Mouse (Mus musculus): ENCODE measurements at regions not wholly inside any gene's neighbourhood (a gene's known extent, or its start where the extent isn't known, plus 50 kb on each side); places are given as distances from the start of the nearest gene placed in this dataset.

DNA sequence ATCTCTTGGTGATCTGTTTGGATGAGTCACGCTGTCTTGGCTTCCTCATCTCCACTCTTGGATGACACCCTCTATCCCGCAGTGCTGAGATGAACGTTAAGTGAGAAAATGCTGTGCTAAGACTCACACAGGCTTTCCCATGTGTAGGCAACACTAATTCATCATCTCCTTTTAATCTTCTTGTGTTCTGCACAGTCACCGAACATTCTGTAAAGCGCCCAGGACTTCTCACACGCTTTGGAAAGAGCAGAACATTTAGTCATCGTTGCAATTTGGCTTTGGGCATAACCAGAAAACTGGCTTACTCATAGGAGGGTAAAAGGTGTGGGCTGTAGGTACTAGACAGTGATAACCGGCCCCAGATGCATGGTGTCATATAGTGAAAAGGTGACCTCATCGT, 94.9 kb downstream of the Plppr4 start:
- WGBS: 95% methylated on average over 9 of the region's 9 CpGs
- Histone ChIP-seq H3K27me3 (replicated peaks; ENCODE audit: control insufficient read depth, insufficient read depth, low read length) (no peaks in the 10 kb centered on the region), H3K4me1 (ENCODE audit: control insufficient read depth, insufficient read depth, low read depth, low read length) (no peaks in the 10 kb centered on the region), H3K27ac (ENCODE audit: low read depth, low read length) (no peak overlapping the region), H3K9ac (ENCODE audit: low read depth, low read length) (no peak overlapping the region), H3K36me3 (ENCODE audit: control insufficient read depth, insufficient read depth, low read length) (no peaks in the 10 kb centered on the region), H3K9me3 (ENCODE audit: control insufficient read depth, low read length) (no peaks in the 10 kb centered on the region), H3K4me2 (ENCODE audit: low read length) (no peak overlapping the region), H3K4me3 (ENCODE audit: low read length) (no peak overlapping the region)
- ATAC-seq: no peak

GRCm38 (mm10) chr3:117247833-117248232, 112.8 kb downstream of the Plppr4 start:
- Histone ChIP-seq H3K36me3 (ENCODE audit: control insufficient read depth, insufficient read depth, low read length) (no peaks in the 10 kb centered on the region), H3K4me3 (ENCODE audit: low read length) (no peak overlapping the region), H3K27me3 (replicated peaks; ENCODE audit: control insufficient read depth, insufficient read depth, low read length) (no peaks in the 10 kb centered on the region), H3K4me1 (ENCODE audit: control insufficient read depth, insufficient read depth, low read depth, low read length) (no peaks in the 10 kb centered on the region), H3K4me2 (ENCODE audit: low read length) (no peak overlapping the region), H3K27ac (ENCODE audit: low read depth, low read length) (no peak overlapping the region), H3K9ac (ENCODE audit: low read depth, low read length) (no peak overlapping the region), H3K9me3 (ENCODE audit: control insufficient read depth, low read length) (no peaks in the 10 kb centered on the region)
- ATAC-seq: no peak

DNA sequence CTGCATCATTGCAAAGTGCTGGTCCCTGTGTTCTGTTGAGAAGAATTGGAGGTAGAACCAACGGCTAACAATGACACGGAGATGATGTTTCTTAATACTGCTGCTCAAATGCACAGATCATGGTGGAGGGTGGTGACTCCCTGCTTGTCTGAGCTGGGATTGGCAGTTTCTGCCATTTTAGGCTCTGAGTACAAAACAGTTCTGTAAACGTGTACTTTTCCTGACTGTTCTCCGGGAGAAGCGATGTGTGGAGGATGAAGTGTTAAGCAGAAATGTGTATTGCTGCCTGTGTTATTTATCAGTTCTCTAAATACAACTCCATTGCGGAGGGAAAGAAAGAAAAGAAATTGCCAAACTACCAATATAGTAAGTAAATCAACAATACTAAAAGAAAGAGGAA, 118.9 kb downstream of the Plppr4 start:
- Histone ChIP-seq H3K9ac (ENCODE audit: low read depth, low read length) (no peak overlapping the region), H3K4me1 (ENCODE audit: control insufficient read depth, insufficient read depth, low read depth, low read length) (no peaks in the 10 kb centered on the region), H3K4me3 (ENCODE audit: low read length) (no peak overlapping the region), H3K27me3 (replicated peaks; ENCODE audit: control insufficient read depth, insufficient read depth, low read length) (no peaks in the 10 kb centered on the region), H3K9me3 (ENCODE audit: control insufficient read depth, low read length) (0 out of 2 replicates have a peak, but pooled peaks cover 3% of the 10 kb centered on the region), H3K27ac (ENCODE audit: low read depth, low read length) (no peak overlapping the region), H3K36me3 (ENCODE audit: control insufficient read depth, insufficient read depth, low read length) (no peaks in the 10 kb centered on the region), H3K4me2 (ENCODE audit: low read length) (no peak overlapping the region)
- ATAC-seq: no peak
- WGBS: 87% methylated on average over 6 of the region's 6 CpGs

DNA sequence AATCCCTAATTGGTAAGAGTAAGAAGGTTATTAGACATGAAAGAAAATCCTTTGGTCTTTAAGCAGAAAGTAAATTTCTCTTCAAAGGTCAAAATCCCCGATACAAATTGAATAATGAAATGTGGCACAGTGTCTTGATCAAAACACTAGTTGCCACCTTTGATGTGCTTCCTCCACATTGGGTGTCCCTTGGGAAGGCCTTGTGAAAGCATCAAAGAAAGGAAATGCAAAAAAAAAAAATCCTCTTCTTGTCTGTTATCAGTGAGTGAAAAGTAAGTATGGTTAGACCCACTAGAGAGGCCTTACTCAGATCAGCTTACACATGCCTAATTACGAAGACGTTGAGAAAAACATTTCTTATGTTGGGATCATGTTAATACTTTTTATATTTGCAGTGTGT, 134.1 kb downstream of the Plppr4 start:
- Histone ChIP-seq H3K9me3 (ENCODE audit: control insufficient read depth, low read length) (no peaks in the 10 kb centered on the region), H3K36me3 (ENCODE audit: control insufficient read depth, insufficient read depth, low read length) (no peaks in the 10 kb centered on the region), H3K4me3 (ENCODE audit: low read length) (no peak overlapping the region), H3K27me3 (replicated peaks; ENCODE audit: control insufficient read depth, insufficient read depth, low read length) (no peaks in the 10 kb centered on the region), H3K4me1 (ENCODE audit: control insufficient read depth, insufficient read depth, low read depth, low read length) (no peaks in the 10 kb centered on the region), H3K27ac (ENCODE audit: low read depth, low read length) (no peak overlapping the region), H3K9ac (ENCODE audit: low read depth, low read length) (no peak overlapping the region), H3K4me2 (ENCODE audit: low read length) (no peak overlapping the region)
- WGBS: 89% methylated on average over 3 of the region's 3 CpGs
- ATAC-seq: no peak

GRCm38 (mm10) chr3:117225041-117225440, 135.6 kb downstream of the Plppr4 start:
- H3K36me3 ChIP-seq (ENCODE audit: control insufficient read depth, insufficient read depth, low read length): no peaks in the 10 kb centered on the region
- no peak overlapping the region for H3K9ac ChIP-seq (ENCODE audit: low read depth, low read length)
- 91% methylated on average over 2 of the region's 2 CpGs for WGBS
- no peaks in the 10 kb centered on the region for H3K9me3 ChIP-seq (ENCODE audit: control insufficient read depth, low read length)
- ATAC-seq: no peak
- H3K27ac ChIP-seq (ENCODE audit: low read depth, low read length): no peak overlapping the region
- H3K4me1 ChIP-seq (ENCODE audit: control insufficient read depth, insufficient read depth, low read depth, low read length): no peaks in the 10 kb centered on the region
- no peak overlapping the region for H3K4me3 ChIP-seq (ENCODE audit: low read length)
- H3K27me3 ChIP-seq (replicated peaks; ENCODE audit: control insufficient read depth, insufficient read depth, low read length): no peaks in the 10 kb centered on the region
- no peak overlapping the region for H3K4me2 ChIP-seq (ENCODE audit: low read length)

DNA sequence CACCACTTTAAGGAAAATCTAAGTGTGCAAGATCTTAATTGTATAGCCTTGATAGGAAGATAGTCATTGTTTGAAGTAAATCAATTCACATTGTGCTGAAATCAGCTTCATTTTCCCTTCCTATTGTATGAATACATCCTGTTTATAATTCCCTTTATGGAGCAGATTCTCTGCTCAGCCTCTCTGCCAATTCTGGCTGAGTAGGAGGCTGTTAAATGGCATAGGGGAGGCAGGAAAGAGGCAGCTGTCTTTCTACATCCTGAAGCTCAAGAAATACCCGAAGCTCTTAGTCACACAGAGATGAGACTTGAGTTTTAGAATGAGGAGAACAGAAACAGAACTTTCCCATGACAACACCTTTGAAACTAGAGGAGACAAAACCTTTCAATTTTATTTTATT, 142.7 kb downstream of the Plppr4 start:
- no peak overlapping the region for H3K9ac ChIP-seq (ENCODE audit: low read depth, low read length)
- no peaks in the 10 kb centered on the region for H3K36me3 ChIP-seq (ENCODE audit: control insufficient read depth, insufficient read depth, low read length)
- no peaks in the 10 kb centered on the region for H3K27me3 ChIP-seq (replicated peaks; ENCODE audit: control insufficient read depth, insufficient read depth, low read length)
- H3K4me3 ChIP-seq (ENCODE audit: low read length): no peak overlapping the region
- no peaks in the 10 kb centered on the region for H3K9me3 ChIP-seq (ENCODE audit: control insufficient read depth, low read length)
- H3K27ac ChIP-seq (ENCODE audit: low read depth, low read length): no peak overlapping the region
- ATAC-seq: no peak
- H3K4me1 ChIP-seq (ENCODE audit: control insufficient read depth, insufficient read depth, low read depth, low read length): no peaks in the 10 kb centered on the region
- H3K4me2 ChIP-seq (ENCODE audit: low read length): no peak overlapping the region
- WGBS: 54% methylated on average over 1 of the region's 1 CpGs

GRCm38 (mm10) chr3:117191903-117192302, 168.8 kb downstream of the Plppr4 start:
- peaks cover 2% of the 10 kb centered on the region; the same call in 1 of the 2 replicates for H3K9me3 ChIP-seq (ENCODE audit: control insufficient read depth, low read length)
- no peak overlapping the region for H3K4me3 ChIP-seq (ENCODE audit: low read length)
- H3K9ac ChIP-seq (ENCODE audit: low read depth, low read length): no peak overlapping the region
- H3K36me3 ChIP-seq (ENCODE audit: control insufficient read depth, insufficient read depth, low read length): no peaks in the 10 kb centered on the region
- no peaks in the 10 kb centered on the region for H3K27me3 ChIP-seq (replicated peaks; ENCODE audit: control insufficient read depth, insufficient read depth, low read length)
- ATAC-seq: no peak
- 86% methylated on average over 1 of the region's 1 CpGs for WGBS
- H3K4me2 ChIP-seq (ENCODE audit: low read length): no peak overlapping the region
- no peaks in the 10 kb centered on the region for H3K4me1 ChIP-seq (ENCODE audit: control insufficient read depth, insufficient read depth, low read depth, low read length)
- no peak overlapping the region for H3K27ac ChIP-seq (ENCODE audit: low read depth, low read length)

DNA sequence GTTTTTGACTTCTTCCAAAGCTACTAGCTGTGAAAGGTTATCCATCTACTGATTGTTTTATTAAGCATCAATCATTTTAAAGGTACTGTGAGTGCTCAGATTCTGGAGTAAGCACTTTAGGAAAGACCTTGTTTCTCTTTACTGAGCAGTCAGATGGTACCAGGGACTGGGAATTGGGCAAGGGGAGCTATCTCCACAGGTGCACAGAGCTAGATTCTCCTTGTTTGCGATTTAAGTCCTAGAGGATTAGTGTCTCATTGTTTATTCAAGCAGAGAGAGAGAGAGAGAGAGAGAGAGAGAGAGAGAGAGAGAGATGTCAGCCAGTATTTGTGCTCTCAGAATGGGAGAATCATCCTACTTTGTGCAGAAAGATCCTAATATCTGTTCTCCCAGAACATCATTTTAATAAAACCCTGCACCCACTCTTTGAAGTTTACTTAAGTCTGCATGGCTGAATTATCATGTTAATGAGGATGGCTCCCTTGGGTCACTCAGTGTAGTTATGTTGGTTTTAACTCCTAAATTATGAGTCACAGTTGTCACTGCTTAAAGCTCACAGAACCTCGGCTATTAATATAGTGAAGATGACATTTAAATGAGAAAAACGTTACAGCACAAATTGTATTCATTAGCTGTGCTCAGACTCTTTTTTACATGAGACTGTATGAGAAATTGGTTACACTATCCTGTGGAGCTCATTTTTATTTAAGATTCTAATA, 171.7 kb downstream of the Plppr4 start:
- no peak overlapping the region for H3K27ac ChIP-seq (ENCODE audit: low read depth, low read length)
- H3K9me3 ChIP-seq (ENCODE audit: control insufficient read depth, low read length): peaks cover 2% of the 10 kb centered on the region; the same call in 1 of the 2 replicates
- WGBS: 37% methylated on average over 3 of the region's 3 CpGs
- no peak overlapping the region for H3K9ac ChIP-seq (ENCODE audit: low read depth, low read length)
- H3K4me2 ChIP-seq (ENCODE audit: low read length): no peak overlapping the region
- ATAC-seq: peak; percentile 83
- no peaks in the 10 kb centered on the region for H3K36me3 ChIP-seq (ENCODE audit: control insufficient read depth, insufficient read depth, low read length)
- no peaks in the 10 kb centered on the region for H3K4me1 ChIP-seq (ENCODE audit: control insufficient read depth, insufficient read depth, low read depth, low read length)
- H3K4me3 ChIP-seq (ENCODE audit: low read length): no peak overlapping the region
- no peaks in the 10 kb centered on the region for H3K27me3 ChIP-seq (replicated peaks; ENCODE audit: control insufficient read depth, insufficient read depth, low read length)

- Histone ChIP-seq H3K27ac (ENCODE audit: low read depth, low read length) (no peak overlapping the region), H3K36me3 (ENCODE audit: control insufficient read depth, insufficient read depth, low read length) (no peaks in the 10 kb centered on the region), H3K9me3 (ENCODE audit: control insufficient read depth, low read length) (no peaks in the 10 kb centered on the region), H3K4me1 (ENCODE audit: control insufficient read depth, insufficient read depth, low read depth, low read length) (no peaks in the 10 kb centered on the region), H3K27me3 (replicated peaks; ENCODE audit: control insufficient read depth, insufficient read depth, low read length) (no peaks in the 10 kb centered on the region), H3K9ac (ENCODE audit: low read depth, low read length) (no peak overlapping the region), H3K4me2 (ENCODE audit: low read length) (no peak overlapping the region), H3K4me3 (ENCODE audit: low read length) (no peak overlapping the region)
- ATAC-seq: no peak
- 88% methylated on average over 4 of the region's 4 CpGs for WGBS
These were observed 177.0 kb downstream of the Plppr4 start for GRCm38 (mm10) chr3:117183654-117184184.

Data from hindbrain, embryonic 16.5 days (tissue).